Mouse (Mus musculus) heart, postnatal 4 days (tissue): ENCODE data around the gene Adarb1. TPM values are rescaled to one million over a fixed set of nuclear protein-coding genes. Genes with fewer than 3 reads are reported as not detected.

ENCODE experiments used
- DNase-seq: peaks from one replicate; pipeline ENCODE4 v3.0.0; 2021
- total RNA-seq, 2 experiments: library from RNA; stranded (reverse); gene quantifications; 2 replicates each; pipeline ENCODE4 v1.2.3; 2021

Adarb1 gene
- total RNA-seq, 2 experiments from 2014 or later: 20.9 to 23.3 TPM

DNA sequence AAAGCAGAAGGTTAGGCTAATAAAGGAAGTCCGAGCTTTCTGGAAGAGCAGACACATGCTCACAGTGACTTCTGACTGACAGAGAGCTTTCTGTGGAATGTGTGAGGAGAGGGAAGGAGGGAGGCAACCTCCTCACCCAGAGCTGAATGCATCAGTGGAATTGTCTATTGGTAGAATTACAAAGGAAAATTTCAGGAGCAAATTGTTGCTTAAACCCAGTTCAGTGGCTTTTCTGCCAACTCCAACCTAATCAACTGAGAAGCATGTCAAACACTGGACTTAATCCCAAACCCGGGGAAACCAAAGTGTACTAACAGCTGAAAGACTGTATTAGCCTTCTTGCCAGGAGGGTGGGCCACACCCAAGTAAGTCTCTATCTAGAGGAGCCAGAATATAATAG, 36.9 kb downstream of the Adarb1 start:
- no peak for DNase-seq

DNA sequence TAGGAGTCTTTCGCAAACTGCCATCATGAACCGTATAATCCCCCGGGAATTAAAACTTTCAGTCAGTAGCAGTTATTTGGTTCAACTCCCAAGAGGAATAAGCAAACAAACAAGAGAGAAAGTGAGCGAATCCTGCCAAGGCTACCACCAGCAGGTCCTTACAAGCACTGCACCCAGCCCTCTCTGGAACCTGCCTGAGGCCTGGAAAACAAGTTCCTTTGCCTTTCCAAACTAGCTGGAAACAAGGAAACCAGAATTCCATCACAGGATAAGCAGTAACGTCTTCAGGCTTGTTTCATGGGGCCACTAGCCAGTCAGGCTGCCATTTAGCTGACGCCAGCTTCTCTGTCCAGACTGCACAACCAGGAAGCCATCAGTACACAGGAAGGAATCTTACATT, 37.4 kb downstream of the Adarb1 start:
- DNase-seq: no peak

DNA sequence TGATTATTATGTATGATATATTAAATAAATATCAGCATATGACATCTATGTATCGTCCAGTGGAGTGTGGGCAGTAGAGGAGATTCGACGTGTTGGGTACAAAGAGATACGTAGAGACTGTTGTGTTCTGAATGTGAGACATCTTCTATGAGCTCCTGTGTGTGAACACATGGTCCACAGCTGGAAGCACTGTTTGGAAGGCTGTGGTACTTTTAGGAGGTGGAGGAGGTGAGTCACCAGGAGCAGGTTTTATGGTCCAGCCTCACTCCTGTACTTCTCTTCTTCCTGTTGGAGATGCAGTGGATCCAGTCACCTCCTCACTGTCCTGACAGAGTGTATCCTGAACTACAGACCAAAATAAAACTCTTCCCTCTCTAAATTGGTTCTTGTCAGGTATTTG, 38.9 kb downstream of the Adarb1 start:
- no peak for DNase-seq

DNA sequence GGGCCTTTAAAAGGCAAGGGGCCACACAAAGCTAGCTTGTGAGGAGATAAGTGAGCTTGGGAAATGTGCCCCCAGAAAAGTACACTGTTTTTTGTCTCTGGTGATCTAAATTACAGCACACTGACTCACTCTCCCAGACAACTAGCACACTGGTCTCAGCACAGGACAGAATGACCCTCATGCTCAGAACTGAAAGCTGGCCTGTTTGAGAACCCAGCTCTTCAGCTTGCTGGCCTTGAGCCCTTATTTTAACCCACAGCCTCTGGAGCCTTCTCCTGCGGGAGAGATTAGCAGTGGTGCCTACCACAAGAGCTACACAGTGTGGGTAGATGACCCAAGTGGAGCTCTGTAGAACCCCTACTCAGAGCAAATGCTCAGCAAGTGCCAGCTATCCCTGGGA, 42.0 kb downstream of the Adarb1 start:
- DNase-seq: no peak

DNA sequence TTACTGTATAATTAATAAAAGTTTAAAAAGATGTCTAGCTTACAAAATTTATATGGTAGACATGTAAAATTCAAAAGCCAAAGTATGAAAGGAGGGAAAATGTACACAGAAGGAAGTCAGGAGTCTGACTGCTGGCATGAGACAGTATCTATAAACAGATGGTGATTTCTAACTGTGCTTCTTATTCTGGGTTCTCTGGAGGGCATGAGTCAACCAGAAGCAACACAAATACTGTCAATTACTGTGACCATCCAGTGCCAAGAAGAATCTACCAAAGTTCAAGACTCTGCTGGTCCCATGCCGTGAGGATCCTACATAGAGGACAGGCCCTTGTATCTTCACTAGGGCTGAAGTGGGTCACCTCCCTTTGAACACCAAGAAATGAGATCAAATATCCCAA, 43.1 kb downstream of the Adarb1 start:
- DNase-seq: no peak

DNA sequence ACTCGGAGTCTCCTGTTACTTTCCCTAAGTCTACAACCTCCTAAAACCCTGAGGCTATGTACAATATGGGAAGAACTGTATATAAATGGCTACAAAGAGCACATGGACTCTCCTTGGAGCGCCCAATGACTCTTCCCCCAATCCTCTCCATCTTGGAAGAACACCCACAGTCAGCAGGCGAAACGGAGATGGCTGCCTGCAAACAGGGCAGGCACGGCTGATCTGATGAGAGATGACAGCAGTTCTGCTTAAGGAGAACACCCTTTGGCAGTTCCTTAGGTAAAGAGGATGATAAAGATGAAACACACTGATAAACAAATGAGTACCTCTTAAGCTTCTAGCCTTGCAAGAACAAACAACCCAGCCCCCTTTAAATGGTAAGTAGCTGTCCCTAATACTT, 43.7 kb downstream of the Adarb1 start:
- no peak for DNase-seq

DNA sequence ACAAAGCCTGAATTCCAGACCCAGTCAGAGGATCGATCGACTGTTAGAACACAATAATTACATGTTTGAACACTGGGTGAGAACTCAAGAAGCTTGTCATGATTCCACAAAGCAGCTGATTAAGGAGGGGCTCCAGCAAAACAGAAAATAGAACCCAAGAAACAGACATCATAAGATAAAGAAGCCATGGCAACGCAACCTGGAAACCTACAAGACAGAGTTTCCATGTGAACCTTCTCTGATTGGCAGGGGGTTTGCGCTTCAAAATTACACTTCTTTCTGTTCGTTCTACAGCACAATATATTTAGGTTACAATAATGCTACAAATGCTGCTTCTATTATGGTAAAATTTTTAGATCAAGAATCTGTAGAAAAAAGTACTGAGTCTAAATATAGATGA, 47.9 kb downstream of the Adarb1 start:
- DNase-seq: no peak

DNA sequence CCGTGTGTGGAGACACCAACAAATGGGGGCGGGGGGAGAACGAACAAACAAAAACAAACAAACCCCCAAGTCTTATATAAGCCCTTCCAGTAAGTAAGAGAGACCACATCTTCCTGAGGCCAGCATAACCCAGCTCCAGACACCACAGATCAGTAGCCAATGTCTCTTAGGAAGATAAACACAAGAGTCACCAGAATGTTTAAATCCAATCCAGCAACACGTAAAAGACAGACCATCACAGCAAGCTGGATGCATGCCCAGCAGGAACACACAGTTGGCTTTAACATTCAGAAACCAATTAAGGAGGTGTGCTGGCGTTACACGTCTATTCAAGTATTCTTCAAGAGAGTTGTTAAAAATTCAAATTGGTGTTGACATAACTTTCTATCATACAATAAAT, 50.1 kb downstream of the Adarb1 start:
- no peak for DNase-seq

DNA sequence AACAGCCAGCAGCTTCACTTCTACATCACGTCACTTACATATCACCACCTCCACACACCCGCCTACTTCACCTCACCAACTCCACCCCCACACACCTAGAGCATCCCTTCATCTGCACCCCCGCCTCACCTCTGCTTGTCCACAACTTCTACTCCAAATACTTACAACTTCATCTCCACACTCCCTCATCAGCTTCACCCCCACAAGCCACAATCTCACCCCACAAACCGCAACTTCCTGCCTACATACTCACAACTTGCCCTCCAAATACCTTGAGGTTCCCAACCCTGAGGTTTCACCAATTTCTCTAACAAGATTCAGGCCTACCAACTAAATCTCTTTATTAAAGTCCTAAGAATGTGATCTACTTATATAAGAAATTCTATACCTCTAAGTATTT, 51.1 kb downstream of the Adarb1 start:
- no peak for DNase-seq

DNA sequence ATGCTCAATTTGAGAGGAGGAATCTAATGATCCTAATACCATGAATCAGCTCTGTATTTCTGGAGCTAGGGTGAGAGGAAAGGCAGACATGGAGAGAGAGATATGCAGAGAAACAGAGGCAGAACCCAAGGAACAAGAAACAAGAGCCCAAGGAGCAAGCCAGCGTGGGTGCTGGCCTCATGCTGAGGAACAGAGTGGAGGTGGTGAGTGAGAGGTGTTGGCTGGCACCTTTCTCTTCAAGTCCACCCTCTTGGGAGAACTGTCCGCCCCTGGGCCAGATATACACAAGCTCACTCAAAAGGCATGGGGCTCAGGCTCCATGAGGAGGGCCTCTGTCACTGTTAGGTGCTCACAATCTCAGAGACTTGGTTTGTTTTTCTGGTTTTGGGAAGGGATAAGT, 52.9 kb downstream of the Adarb1 start:
- no peak for DNase-seq

DNA sequence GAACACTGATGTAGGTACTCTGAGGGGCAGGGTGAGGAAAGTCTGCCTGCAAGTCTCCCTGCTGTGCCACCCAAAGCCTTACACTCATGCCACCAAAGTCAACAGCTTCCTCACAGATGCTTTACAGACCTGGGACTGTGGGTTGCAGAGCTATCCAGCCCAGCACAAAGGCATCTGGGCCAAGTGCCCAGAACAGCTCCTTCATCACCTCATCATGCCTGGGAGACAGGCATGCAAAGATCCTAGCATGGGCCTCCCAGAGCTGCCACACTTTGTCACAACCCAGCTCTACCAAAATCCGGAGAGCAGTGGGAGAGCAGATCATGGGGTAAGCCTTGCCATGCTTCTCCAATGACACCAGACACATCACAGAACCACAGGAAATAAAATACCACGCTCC, 57.6 kb downstream of the Adarb1 start:
- DNase-seq: peak; percentile 61

DNA sequence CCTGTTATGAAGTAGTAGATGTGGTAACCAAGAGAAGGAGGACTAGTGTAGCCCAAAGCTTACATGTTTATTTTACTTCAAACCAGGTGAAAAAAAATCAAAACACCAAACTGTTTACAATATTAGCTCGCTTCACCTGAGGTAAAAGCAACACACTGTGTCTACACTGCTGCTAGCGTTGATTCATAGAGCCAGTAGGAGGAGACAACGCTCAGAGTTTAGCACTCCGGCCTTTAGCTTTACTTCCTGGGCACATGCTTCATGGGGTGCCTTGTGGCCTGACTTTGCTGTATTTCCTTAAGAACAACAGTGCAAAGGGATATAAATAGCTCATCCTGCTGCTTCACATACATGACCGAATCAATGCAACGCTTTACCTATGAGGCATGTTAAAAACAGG, 60.1 kb downstream of the Adarb1 start:
- peak; percentile 31 for DNase-seq

DNA sequence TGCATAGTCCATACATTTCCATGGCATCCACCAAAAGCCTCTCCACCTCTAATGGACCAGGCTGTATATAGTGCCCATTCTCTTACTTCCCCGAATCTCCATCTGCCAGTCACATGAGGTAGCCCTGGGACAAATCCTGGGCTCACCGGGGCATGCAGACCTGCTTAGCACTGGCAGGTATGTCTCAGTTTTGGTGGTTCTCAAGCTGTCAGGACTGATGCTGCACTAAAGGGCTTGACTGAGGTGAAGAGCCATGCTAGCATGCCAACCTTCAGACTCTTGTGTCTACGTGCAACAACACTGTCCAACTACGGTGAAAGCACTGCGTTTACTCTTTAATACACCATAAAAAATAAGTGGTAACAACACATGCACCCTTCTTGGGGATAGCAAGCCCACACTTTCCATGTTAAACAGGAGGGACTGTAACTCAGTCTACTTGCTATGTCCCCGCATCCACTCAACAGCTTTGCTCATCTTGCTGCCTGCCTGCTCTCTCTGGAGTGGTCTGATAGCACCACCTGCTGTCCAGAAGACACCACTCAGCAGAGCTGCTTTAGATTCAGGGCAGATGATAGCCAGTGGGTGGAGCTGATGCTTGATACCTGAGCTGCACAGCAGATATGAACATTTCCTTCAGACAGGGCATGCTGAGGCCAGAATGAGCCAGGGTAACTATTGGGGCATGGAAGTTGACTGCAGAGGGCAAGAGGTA, 64.9 kb downstream of the Adarb1 start:
- peak; percentile 86 for DNase-seq

DNA sequence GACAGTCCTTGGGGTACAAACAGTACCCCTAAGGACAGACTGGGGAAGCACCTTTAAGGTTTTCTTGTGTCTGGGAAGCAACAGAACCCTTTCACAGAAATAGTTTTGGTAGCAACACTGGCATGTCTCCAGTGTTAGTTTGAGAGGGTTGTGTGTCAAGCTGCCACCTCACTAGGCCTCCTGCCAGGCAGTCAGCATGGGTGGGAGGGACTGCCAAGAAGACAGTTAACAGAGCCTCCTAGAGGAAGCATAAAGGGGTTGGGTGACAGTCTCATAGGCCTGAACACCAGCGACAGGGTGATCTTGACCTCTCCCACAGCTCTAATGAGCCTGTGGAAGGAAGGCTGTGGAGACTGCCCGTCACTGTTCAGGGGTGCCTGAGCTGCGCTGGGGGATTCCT, 75.2 kb downstream of the Adarb1 start:
- DNase-seq: peak; percentile 74

DNA sequence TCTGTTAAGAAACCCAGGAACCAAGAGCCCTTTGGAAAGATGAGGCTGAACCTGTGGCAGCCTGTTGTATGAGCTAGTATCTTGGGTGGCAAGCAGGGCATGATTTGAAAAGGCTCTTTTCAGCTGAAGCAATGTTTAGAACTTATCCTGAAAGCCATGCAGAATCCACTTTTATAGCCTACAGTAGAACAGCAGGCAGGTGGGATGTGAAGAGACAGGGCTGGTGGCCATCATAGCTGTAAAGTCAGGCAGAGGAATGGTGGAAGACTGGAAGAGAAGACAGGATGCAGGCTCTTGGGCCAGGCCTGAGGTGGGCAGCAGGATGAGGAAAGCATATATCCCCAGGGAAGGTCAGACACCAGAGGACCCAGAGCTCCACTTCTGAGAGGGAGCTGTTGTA, 76.4 kb downstream of the Adarb1 start:
- DNase-seq: no peak

DNA sequence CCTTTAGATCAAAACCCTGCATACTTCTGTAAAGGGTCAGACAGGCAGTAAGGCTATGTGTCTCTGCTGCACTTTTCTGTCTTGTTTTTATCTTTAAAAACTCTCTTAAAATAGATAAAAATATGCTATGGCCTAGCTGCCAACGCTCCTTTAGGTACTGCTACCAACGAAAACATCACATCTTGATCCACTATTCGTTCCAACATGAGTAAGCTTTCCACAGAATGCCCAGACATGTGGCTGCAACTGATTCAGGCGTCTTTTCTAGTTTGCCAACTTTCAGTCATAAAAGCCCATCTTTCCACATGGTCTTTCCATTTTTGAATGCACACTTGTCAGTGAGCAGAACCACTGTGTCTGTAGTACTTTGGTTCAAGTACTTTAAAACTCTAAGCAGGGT, 77.0 kb downstream of the Adarb1 start:
- DNase-seq: no peak

DNA sequence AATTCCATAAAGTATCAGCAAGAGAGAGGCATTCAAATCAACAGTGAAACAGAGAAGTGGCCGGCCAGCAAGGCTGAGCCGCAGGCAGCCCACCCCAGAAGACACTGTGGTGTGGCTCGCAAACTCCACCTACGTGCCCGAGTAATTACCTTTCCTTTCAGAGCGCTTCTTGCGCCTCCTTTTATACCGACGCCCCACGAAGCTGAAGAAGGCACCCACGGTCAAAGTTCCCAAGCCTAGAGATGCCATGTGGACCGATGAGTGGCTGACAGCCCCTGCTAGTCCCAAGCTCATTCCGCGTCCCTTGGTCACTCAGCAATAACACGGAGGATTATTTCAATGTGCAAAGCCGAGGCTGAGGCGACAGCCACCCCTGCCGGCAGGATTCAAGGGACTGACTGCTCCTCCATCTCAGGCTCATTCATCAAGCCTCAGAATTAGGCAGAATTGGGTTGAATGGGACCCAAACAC, 78.2 kb downstream of the Adarb1 start:
- peak; percentile 46 for DNase-seq

DNA sequence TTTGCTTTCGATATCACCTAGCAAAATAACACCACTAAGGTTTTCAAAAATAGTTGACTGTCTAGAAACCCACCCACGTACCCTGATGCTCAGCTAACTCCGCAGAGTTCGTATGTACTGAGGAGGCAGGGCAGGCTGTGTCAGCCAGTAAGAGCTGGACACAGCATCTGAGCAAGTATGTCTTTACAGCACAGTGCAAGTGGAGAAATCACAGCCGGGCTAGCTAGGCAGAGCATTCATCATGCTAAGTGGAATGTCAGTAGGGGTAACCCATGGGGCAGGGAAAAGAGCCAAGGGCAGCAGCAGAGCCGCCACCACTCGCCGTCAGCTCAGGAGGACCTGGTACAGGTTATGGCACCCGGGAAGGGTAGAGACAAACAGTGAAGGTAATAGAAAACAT, 84.6 kb downstream of the Adarb1 start:
- DNase-seq: no peak

DNA sequence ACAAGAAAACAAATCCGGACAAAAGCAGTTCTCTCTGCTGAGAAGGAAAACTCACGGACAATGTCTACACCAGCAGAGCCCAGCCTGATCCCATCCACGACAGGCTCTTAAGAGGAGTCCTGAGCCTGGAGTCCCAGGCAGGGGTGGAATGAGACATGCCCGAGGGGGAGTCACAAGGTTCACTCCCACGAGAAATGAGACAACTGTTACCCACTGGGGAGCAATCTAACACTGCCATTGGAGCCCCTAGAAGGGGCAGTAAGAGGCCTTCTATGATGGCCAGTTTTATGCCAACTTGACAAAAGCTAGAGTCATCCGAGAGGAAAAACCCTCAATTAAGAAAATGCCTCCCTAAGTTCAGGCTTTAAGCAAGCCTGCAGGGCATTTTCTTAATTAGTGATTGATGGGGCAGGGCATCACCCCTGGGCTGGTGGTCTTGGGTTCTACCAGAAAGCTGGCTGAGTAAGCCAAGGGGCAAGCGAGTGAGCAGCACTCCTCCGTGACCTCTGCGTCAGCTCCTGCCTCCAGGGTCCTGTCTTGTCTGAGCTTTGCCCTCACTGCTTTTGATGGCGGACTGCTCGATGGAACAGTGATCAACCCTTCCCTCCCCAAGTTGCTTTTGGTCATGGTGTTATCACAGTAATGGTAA, 88.5 kb downstream of the Adarb1 start:
- no peak for DNase-seq

DNA sequence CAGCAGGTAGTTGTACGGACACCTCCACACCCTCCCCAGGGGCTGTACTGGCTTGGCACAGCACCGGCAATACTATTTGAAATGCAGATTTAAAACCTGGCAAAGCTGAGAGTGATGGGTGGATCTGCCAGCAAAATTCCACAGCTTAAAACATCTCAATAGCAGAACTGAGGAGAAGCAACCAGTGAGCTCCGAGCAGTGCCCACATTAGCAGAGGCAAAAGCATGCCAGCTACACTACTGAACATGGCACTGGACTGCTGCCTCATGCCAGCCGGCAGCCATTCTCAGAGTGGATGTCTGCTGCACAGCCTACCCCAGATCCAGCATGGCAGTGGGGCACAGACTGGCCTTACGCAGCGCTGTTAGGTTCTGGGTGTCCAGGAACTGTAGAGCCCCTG, 93.4 kb downstream of the Adarb1 start:
- DNase-seq: no peak

DNA sequence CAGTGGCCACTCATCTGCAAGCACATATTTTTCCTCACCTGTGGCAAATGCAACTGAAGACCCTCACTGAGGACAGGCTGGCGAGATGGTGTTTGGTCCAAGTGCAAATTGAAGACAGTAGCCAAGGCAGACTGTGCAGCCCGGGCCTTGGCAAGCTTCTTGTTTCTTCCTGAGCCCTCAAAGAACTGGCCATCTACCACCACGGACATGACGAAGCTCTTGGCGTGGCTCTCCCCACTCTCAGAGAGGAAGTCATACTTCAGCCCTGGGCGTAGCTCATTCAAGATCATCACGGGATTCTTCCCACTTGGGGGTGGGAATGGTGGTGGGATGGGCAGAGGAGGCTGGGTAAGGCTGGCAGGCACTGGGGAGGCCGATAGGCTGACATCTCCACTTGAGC, 96.5 kb downstream of the Adarb1 start:
- no peak for DNase-seq

DNA sequence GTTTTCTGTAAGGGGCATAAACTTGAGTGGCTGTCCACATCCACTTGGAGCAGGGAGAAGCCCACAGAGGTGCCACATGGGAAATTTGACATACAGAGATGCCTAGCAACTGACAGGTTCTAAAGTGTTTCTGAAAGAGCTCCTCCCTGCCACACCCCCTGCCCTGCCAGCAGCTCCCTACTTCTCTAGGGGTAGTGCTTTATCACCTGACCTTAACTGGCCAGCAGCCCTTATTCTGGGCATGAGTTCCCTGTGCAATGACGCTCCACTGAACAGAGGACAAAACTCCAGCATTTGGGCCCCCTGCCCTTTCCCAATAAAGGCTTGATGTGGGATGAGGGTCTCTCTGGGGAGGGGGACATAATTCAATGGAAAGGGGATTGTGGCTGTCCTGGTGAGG, 97.1 kb downstream of the Adarb1 start:
- DNase-seq: no peak

DNA sequence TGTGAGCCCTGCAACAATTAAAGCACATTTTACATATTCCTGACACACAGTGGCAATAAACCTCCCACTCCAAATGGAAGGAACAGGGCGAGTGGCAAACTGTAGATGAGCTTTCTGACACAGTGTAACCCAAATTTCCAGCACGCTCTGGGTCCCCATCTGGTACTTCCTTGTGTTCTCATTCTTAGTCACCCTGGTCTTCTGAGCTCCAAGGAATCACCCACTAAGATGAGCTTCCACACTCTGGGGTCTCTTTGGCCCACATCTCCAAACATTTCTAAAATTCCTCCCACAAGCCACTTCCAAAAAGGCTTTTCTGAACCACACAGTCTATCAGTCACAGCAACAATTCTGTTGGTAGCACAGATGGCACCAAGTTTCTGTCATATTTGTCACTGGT, 102.4 kb downstream of the Adarb1 start:
- no peak for DNase-seq

DNA sequence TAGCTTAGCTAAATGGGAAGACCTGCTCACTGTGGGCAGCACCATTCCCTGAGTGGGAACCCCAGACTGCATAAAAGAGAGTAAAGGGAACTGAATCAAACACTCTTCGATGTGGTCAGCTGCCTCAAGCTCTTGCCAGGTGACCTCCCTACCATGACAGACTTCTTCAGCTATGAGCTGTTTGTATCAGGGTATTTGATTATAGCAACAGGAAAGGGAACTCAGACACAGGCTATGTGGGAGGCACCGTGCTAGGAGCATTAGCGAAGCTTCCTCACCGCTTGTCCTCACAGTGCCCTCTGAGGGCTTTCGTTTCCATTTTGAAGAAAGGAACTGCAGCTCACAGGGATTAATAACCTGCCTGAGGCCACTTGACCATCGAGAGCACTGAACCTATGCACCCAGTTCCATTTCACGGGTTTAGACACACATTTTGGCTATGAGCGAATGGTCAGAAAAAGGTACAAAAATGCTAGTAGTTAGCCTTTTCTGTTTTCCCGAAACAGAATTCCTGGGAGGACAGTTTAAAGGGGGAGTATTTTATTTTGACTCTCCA, 103.3 kb downstream of the Adarb1 start:
- no peak for DNase-seq
